Mouse (Mus musculus): ENCODE measurements around the gene Gbf1. TPM values are rescaled to one million over a fixed set of nuclear protein-coding genes. Genes with fewer than 3 reads are reported as not detected.

Gene Gbf1
- total RNA-seq, 2 experiments from 2014 or later: 83.2 to 94.5 TPM

- TF ChIP-seq CTCF (conservative IDR thresholded peaks at IDR 0.05): peak; percentile 95
- DNase-seq (ENCODE audit: low spot score in 2 of 2): peak; percentile 28 to 62
- no peak overlapping the region for H3K4me3 ChIP-seq
- no peak overlapping the region for H3K27ac ChIP-seq
Observed at GRCm38 (mm10) chr19:46254163-46254752, 101.9 kb downstream of the Gbf1 start.

DNA sequence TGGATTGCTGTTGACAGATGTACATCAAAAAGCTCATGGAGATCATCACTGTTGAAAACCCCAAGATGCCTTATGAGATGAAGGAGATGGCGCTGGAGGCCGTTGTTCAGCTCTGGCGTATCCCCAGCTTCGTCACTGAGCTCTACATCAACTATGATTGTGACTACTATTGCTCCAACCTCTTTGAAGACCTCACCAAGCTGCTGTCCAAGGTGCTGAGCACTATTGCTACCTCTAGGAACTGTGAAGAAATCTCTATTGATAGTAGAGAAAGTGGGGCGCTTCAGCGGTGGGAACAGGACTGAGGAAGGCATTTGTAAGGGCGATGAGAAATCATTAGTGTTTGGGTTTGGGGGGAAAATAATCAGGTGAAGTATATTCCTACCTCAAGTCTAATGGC lies 112.5 kb downstream of the Gbf1 start:
- TF ChIP-seq CTCF (conservative IDR thresholded peaks at IDR 0.05): no peak
- no peak overlapping the region for H3K27ac ChIP-seq
- no peak overlapping the region for H3K4me3 ChIP-seq
- DNase-seq (ENCODE audit: low spot score in 2 of 2): no peak

DNA sequence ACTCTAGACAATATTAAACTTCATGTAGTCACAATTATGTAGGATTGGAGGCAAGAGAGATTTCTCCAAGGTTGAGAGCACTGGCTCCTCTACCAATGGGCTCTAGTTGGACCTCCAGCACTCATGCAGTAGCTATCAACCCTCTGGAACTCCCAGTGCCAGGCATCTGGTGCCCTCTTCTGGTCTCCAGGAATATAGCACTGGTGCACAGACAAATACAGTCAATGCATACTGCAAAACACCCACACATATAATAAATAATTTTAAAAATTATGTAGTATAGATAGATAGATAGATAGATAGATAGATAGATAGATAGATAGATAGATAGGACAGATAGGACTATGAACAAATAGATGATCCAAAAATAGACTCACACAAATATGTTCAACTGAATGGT lies 123.0 kb downstream of the Gbf1 start:
- H3K27ac ChIP-seq: no peak overlapping the region
- no peak overlapping the region for H3K4me3 ChIP-seq
- DNase-seq (ENCODE audit: low spot score in 2 of 2): no peak
- TF ChIP-seq CTCF (conservative IDR thresholded peaks at IDR 0.05): peak; percentile 70

DNA sequence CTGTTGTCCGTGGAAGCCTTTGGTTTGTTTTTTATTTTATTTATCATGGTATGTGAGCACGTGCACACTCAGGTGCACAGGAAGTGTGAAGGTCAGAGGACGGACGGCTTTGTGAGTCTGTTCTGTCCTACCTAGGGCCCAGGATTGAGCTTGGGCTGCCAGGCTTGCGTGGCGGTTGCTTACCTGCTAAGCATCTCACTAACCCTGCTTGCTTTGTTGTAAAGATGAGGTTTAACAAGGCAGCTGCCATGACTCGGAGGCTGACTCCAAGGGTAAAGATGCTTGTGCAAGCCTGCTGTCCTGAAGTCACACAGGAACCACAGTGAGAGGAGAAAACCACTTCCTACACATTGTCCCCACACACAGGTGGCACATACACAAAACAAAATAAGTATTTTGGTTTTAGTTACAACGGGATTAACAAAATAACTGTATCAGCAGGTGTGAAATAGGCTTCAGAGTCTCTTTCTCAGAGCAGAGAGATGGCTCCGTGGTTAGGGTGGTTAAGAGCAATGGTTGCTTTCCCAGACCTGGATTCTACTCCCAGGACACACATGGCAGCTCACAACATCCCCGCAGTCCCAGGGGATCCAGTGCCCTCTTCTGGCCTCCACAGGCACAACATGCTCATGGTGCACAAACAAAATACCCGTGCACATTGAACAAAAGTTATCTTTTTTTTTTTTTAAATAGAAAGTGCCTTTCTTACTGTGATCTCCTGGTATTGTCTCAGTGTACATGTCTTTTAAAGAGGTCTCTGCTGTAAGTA lies 130.0 kb downstream of the Gbf1 start:
- no peak for DNase-seq (ENCODE audit: low spot score in 2 of 2)
- Histone ChIP-seq H3K27ac (no peak overlapping the region), H3K4me3 (no peak overlapping the region)
- TF ChIP-seq CTCF (conservative IDR thresholded peaks at IDR 0.05): peak; percentile 41

- Histone ChIP-seq H3K4me3 (no peak overlapping the region), H3K27ac (no peak overlapping the region)
- DNase-seq (ENCODE audit: low spot score in 2 of 2): no peak
- TF ChIP-seq CTCF (conservative IDR thresholded peaks at IDR 0.05): no peak
Observed at GRCm38 (mm10) chr19:46284686-46285085, 132.4 kb downstream of the Gbf1 start.

- Histone ChIP-seq H3K4me3 (no peak overlapping the region), H3K27ac (no peak overlapping the region)
- DNase-seq (ENCODE audit: low spot score in 2 of 2): no peak
- TF ChIP-seq CTCF (conservative IDR thresholded peaks at IDR 0.05): no peak
Observed at GRCm38 (mm10) chr19:46285631-46286030, 133.3 kb downstream of the Gbf1 start.

DNA sequence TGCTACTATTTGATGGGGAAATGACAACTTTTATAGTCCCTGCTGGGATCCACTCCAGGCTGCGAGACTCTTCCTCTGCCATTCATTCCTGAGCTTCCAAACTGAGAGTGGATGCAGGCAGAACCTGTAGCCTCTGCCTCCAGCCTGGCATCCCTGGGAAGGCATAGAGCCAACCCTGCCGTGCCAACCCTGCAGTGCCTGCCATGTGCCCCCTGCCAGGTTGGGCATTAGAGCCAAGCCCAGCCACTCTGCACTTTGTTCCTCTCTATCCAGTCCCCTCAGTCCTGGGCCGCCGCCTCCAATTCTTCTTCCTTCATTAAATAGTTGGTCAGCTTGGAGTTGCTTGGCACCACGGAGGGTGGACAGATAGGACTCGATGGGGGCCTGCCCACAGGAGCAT lies 133.7 kb downstream of the Gbf1 start:
- Histone ChIP-seq H3K27ac (no peak overlapping the region), H3K4me3 (no peak overlapping the region)
- TF ChIP-seq CTCF (conservative IDR thresholded peaks at IDR 0.05): no peak
- no peak for DNase-seq (ENCODE audit: low spot score in 2 of 2)

DNA sequence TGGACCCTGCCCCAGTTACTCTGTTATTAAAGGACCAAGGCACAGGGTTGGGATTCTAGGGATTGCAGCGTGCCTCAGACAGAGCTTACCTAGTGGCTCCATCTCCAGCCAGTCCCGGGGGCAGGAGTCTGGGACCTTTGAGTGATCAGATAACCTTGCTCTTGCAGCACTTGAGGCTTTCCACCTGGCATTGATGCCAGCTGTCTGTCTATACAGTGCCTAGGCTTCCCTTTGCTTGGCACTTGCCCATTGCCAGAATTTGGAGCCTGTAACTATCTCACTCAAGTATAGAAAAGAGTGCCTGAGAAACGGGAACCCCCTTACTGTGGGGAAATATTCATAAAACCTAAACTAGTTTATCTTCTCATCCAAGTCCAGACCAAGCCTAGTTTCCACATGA lies 134.6 kb downstream of the Gbf1 start:
- no peak overlapping the region for H3K4me3 ChIP-seq
- H3K27ac ChIP-seq: no peak overlapping the region
- DNase-seq (ENCODE audit: low spot score in 2 of 2): no peak
- no peak for TF ChIP-seq CTCF (conservative IDR thresholded peaks at IDR 0.05)

- Histone ChIP-seq H3K27ac (no peak overlapping the region), H3K4me3 (no peak overlapping the region)
- DNase-seq (ENCODE audit: low spot score in 2 of 2): no peak
- no peak for TF ChIP-seq CTCF (conservative IDR thresholded peaks at IDR 0.05)
Observed at GRCm38 (mm10) chr19:46287566-46287965, 135.3 kb downstream of the Gbf1 start.

DNA sequence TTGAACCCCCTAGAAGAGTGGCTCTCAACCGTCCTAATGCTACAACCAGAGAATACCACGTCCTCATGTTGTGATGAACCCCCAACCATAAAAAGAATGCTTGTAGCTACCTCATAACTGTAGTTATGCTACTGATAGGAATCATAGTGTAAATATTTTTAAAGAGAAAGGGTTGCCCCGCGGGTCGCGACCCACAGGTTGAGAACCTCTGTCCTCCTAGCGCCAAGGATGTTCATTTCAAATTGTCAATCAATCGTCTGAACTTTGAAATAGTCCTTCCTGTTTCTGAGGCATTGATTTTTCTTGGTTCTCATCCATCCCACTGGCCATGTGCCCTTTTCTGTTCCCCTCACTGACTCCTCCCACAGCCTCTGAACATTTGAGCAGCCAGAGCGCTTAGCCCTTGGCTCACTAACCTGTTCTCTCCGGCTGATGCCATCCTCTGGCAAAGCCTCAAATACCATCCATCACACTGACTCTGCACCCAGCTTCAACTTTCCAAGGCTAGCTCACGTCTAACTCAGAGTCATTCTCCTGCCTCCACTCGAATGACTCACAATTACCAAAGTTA lies 138.3 kb downstream of the Gbf1 start:
- Histone ChIP-seq H3K4me3 (no peak overlapping the region), H3K27ac (no peak overlapping the region)
- DNase-seq (ENCODE audit: low spot score in 2 of 2): no peak
- no peak for TF ChIP-seq CTCF (conservative IDR thresholded peaks at IDR 0.05)

GRCm38 (mm10) chr19:46296938-46297337 lies 144.6 kb downstream of the Gbf1 start:
- Histone ChIP-seq H3K4me3 (no peak overlapping the region), H3K27ac (no peak overlapping the region)
- no peak for TF ChIP-seq CTCF (conservative IDR thresholded peaks at IDR 0.05)
- no peak for DNase-seq (ENCODE audit: low spot score in 2 of 2)

- no peak overlapping the region for H3K27ac ChIP-seq
- H3K4me3 ChIP-seq: no peak overlapping the region
- peak in 1 of 2 experiments; percentile 6 for DNase-seq (ENCODE audit: low spot score in 2 of 2)
- TF ChIP-seq CTCF (conservative IDR thresholded peaks at IDR 0.05): no peak
Observed at GRCm38 (mm10) chr19:46300294-46301045, 148.2 kb downstream of the Gbf1 start.

- no peak overlapping the region for H3K27ac ChIP-seq
- no peak overlapping the region for H3K4me3 ChIP-seq
- no peak for TF ChIP-seq CTCF (conservative IDR thresholded peaks at IDR 0.05)
- DNase-seq (ENCODE audit: low spot score in 2 of 2): peak in 1 of 2 experiments; percentile 5
Observed at GRCm38 (mm10) chr19:46302551-46302950, 150.2 kb downstream of the Gbf1 start.

All from layer of hippocampus, adult 2 months (tissue).